Mouse (Mus musculus): ENCODE data around the gene Ccdc14. TPM values are rescaled to one million over a fixed set of nuclear protein-coding genes. Genes with fewer than 3 reads are reported as not detected.

Ccdc14 gene
- polyA plus RNA-seq, 1 experiment: 3.0 TPM

DNA sequence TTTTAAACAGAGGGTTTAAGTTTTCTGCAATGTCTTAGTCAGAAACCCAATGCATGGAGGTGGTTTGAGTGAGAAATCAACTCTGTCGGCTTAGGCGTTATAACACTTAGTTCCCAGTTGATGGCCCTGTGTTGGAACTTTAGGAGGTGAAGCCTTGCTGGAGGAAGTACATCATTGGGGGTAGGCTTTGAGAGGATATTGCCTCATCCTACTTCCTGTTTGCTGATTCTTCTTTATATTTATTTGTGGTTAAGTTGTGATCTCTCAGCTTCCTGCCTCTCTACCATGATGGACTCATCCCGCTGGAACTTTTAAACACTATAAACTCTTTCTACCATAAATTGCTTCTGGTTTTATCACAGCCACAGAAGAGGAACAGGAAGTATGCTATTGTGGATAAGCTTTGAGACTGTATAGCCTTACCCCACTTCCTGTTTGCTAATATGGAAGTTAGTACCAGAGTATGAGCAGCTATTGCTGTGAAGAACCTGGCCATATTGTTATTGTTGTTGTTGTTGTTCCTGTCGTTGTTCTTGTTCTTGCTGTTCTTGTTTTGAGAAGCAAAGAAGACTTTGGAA lies 48.3 kb downstream of the Ccdc14 start:
- TF ChIP-seq POLR2A (IDR thresholded peaks at IDR 0.05; ENCODE audit: control insufficient read depth, extremely low read depth, insufficient read depth, low read length, poor library complexity): no peak
- no peak for TF ChIP-seq CTCF (IDR thresholded peaks at IDR 0.05; ENCODE audit: borderline replicate concordance, control insufficient read depth, extremely low read depth, insufficient read depth, low read length, poor library complexity)
- DNase-seq: no peak

DNA sequence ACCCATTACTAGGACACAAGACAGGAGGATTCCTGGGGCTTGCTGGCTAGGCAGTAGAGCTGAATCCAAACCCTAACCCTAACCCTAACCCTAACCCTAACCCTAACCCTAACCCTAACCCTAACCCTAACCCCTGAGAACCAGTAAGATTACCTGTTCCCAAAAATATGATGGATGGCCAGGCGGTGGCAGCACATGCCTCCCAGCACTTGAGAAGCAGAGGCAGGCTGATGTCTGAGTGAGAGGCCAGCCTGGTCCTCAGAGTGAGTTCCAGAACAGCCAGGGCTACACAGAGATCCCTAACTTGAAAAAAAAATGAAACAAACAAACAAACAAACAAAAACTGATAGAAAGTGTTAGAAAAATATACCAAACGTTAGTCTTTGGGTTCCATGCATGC lies 52.5 kb downstream of the Ccdc14 start:
- no peaks in the 10 kb centered on the region for H3K36me3 ChIP-seq (ENCODE audit: control insufficient read depth, insufficient read depth, low read length)
- H3K27me3 ChIP-seq (ENCODE audit: control insufficient read depth, insufficient read depth, low read length): peaks cover 3% of the 10 kb centered on the region; the same call in 1 of the 2 replicates
- H3K4me1 ChIP-seq (replicated peaks; ENCODE audit: control insufficient read depth, insufficient read depth, low read length): no peaks in the 10 kb centered on the region; the same call in 1 of the 2 replicates
- TF ChIP-seq CTCF (IDR thresholded peaks at IDR 0.05; ENCODE audit: borderline replicate concordance, control insufficient read depth, extremely low read depth, insufficient read depth, low read length, poor library complexity): no peak
- TF ChIP-seq POLR2A (IDR thresholded peaks at IDR 0.05; ENCODE audit: control insufficient read depth, extremely low read depth, insufficient read depth, low read length, poor library complexity): no peak
- 81% methylated on average over 2 of the region's 2 CpGs for WGBS
- DNase-seq: peak; percentile 6
- H3K4me3 ChIP-seq (ENCODE audit: control insufficient read depth, insufficient read depth, low read length): no peak overlapping the region
- no peak overlapping the region for H3K27ac ChIP-seq (ENCODE audit: control insufficient read depth, insufficient read depth, low read length)

More for the DNA sequence above, 48.3 kb downstream of the Ccdc14 start:
- H3K36me3 ChIP-seq (ENCODE audit: control insufficient read depth, insufficient read depth, low read length): no peaks in the 10 kb centered on the region
- no peaks in the 10 kb centered on the region for H3K27me3 ChIP-seq (ENCODE audit: control insufficient read depth, insufficient read depth, low read length)
- WGBS: 73% methylated on average over 4 of the region's 4 CpGs
- no peak overlapping the region for H3K27ac ChIP-seq (ENCODE audit: control insufficient read depth, insufficient read depth, low read length)
- H3K4me3 ChIP-seq (ENCODE audit: control insufficient read depth, insufficient read depth, low read length): no peak overlapping the region
- no peaks in the 10 kb centered on the region for H3K4me1 ChIP-seq (replicated peaks; ENCODE audit: control insufficient read depth, insufficient read depth, low read length)

DNA sequence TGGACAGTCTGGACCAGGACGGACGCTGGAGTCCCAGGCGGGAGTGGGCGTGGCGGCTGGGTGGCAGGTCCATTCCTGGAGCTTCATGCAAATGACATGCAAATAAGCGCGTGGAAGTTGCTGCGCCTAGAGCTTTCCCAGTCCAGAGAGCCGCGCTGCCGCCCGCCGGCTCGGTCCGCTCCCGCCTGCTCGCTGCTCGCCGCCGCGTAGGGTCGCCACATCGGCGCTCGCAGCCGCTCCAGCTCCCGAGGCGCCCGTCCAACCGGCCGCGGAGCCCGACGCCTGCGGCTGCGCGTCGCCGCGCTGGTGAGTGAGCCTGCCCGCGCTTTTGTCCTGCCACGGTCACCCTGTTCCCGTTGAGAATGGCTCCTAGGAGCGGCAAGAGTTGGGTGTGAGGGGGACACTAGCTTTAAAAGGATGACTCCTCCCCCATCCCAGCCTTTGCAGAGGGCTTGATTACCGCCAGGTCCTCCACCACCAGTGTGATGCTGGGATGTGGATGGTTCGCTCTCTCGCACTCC lies 54.7 kb downstream of the Ccdc14 start, which contains the start of gene Mylk:
TSS of gene Mylk (plus strand) at position 146 of the 521 bp plus-strand sequence.
- WGBS: 2% methylated on average over 48 of the region's 48 CpGs
- Histone ChIP-seq H3K27me3 (ENCODE audit: control insufficient read depth, insufficient read depth, low read length) (peaks cover 3% of the 10 kb centered on the region; the same call in 1 of the 2 replicates), H3K4me1 (replicated peaks; ENCODE audit: control insufficient read depth, insufficient read depth, low read length) (no peaks in the 10 kb centered on the region; the same call in 1 of the 2 replicates), H3K27ac (ENCODE audit: control insufficient read depth, insufficient read depth, low read length) (no peak within 1 kb of the TSS), H3K4me3 (ENCODE audit: control insufficient read depth, insufficient read depth, low read length) (no peak within 1 kb of the TSS), H3K36me3 (ENCODE audit: control insufficient read depth, insufficient read depth, low read length) (no peaks in the 10 kb centered on the region)
- TF ChIP-seq POLR2A (IDR thresholded peaks at IDR 0.05; ENCODE audit: control insufficient read depth, extremely low read depth, insufficient read depth, low read length, poor library complexity): no peak
- TF ChIP-seq CTCF (IDR thresholded peaks at IDR 0.05; ENCODE audit: borderline replicate concordance, control insufficient read depth, extremely low read depth, insufficient read depth, low read length, poor library complexity): no peak
- DNase-seq: peak; percentile 7

DNA sequence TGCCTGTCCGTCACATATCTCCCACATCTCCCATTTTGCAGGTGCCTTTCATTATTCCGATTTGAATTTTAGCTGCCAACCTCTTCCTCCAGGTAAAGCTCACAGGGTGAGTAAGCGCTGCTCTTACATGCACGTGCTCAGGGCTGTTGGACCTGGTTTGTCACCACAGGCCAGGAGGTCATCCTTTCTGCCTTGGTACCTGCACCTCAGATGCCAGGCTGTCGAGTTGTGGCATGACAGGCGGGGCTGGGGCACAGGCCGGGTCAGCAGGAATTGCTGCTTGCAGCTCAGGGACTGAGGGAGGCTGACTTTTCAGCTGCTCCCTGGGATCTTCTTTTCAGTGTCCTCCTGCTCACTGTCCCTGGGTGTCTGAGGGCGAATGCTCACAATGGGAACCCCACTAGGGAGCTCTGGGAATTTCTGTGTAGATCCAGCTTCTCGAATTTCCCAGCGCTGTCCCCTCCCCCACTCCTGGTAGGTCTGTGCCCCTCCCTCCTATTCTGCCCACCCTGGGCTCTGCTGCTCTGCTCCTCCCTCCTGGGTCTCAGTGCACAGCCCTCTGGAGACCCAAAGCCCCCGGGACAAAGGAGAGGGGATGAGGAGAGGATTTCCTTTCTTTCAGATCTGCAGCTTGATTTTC lies 57.8 kb downstream of the Ccdc14 start:
- no peaks in the 10 kb centered on the region for H3K36me3 ChIP-seq (ENCODE audit: control insufficient read depth, insufficient read depth, low read length)
- no peak overlapping the region for H3K27ac ChIP-seq (ENCODE audit: control insufficient read depth, insufficient read depth, low read length)
- 78% methylated on average over 11 of the region's 11 CpGs for WGBS
- DNase-seq: no peak
- H3K27me3 ChIP-seq (ENCODE audit: control insufficient read depth, insufficient read depth, low read length): peaks cover 3% of the 10 kb centered on the region; the same call in 1 of the 2 replicates
- H3K4me1 ChIP-seq (replicated peaks; ENCODE audit: control insufficient read depth, insufficient read depth, low read length): no peaks in the 10 kb centered on the region; the same call in 1 of the 2 replicates
- H3K4me3 ChIP-seq (ENCODE audit: control insufficient read depth, insufficient read depth, low read length): no peak overlapping the region
- TF ChIP-seq CTCF (IDR thresholded peaks at IDR 0.05; ENCODE audit: borderline replicate concordance, control insufficient read depth, extremely low read depth, insufficient read depth, low read length, poor library complexity) (no peak), POLR2A (IDR thresholded peaks at IDR 0.05; ENCODE audit: control insufficient read depth, extremely low read depth, insufficient read depth, low read length, poor library complexity) (no peak)

DNA sequence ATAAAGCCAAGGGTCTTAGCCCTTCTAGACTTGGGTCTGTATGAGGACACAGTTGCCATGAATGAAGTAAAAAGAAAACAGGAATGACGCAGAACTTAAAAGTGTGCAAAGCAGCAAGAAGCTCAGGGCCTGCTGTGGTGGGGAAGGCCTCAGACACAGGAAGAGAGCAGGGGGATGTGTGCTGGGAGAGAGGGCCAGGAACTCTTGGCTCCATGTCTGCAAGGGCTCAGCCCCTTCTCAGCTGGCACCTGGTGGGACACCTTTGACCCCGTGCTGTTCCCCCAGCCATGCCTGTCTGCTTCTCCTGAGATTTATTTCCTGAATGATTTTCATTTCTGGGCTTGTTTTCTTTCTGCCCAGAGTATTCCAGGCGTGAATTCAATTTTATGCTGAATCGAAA lies 59.1 kb downstream of the Ccdc14 start:
- no peak overlapping the region for H3K27ac ChIP-seq (ENCODE audit: control insufficient read depth, insufficient read depth, low read length)
- H3K4me3 ChIP-seq (ENCODE audit: control insufficient read depth, insufficient read depth, low read length): no peak overlapping the region
- no peaks in the 10 kb centered on the region; the same call in 1 of the 2 replicates for H3K4me1 ChIP-seq (replicated peaks; ENCODE audit: control insufficient read depth, insufficient read depth, low read length)
- no peaks in the 10 kb centered on the region for H3K36me3 ChIP-seq (ENCODE audit: control insufficient read depth, insufficient read depth, low read length)
- no peak for DNase-seq
- 91% methylated on average over 4 of the region's 4 CpGs for WGBS
- peaks cover 3% of the 10 kb centered on the region; the same call in 1 of the 2 replicates for H3K27me3 ChIP-seq (ENCODE audit: control insufficient read depth, insufficient read depth, low read length)
- TF ChIP-seq POLR2A (IDR thresholded peaks at IDR 0.05; ENCODE audit: control insufficient read depth, extremely low read depth, insufficient read depth, low read length, poor library complexity): no peak
- TF ChIP-seq CTCF (IDR thresholded peaks at IDR 0.05; ENCODE audit: borderline replicate concordance, control insufficient read depth, extremely low read depth, insufficient read depth, low read length, poor library complexity): no peak

DNA sequence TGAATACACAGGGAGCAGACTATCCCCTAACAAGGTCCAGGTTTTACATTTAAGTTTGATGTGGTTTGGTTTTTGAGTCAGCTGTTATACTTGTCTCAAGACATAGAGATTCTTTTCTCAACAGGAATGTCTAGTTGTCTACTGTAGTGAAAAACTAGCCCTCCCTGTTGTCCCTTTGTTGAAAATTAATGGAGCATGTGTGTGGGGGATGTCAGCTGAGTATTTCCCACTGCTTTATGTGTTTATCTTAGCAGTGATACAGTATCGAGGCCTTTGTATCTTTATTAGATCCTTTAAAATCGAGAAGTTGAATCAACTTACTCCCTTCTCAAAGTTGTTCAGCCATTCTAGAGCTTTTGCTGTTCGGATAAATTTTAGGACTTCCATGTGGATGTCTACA lies 61.6 kb downstream of the Ccdc14 start:
- H3K4me3 ChIP-seq (ENCODE audit: control insufficient read depth, insufficient read depth, low read length): no peak overlapping the region
- no peak overlapping the region for H3K27ac ChIP-seq (ENCODE audit: control insufficient read depth, insufficient read depth, low read length)
- 92% methylated on average over 3 of the region's 3 CpGs for WGBS
- H3K27me3 ChIP-seq (ENCODE audit: control insufficient read depth, insufficient read depth, low read length): no peaks in the 10 kb centered on the region
- DNase-seq: no peak
- no peaks in the 10 kb centered on the region for H3K4me1 ChIP-seq (replicated peaks; ENCODE audit: control insufficient read depth, insufficient read depth, low read length)
- no peak for TF ChIP-seq CTCF (IDR thresholded peaks at IDR 0.05; ENCODE audit: borderline replicate concordance, control insufficient read depth, extremely low read depth, insufficient read depth, low read length, poor library complexity)
- no peak for TF ChIP-seq POLR2A (IDR thresholded peaks at IDR 0.05; ENCODE audit: control insufficient read depth, extremely low read depth, insufficient read depth, low read length, poor library complexity)
- no peaks in the 10 kb centered on the region for H3K36me3 ChIP-seq (ENCODE audit: control insufficient read depth, insufficient read depth, low read length)

All from thymus, adult 2 months (tissue).